Mouse (Mus musculus): Measurements from ENCODE around the gene Kat8. TPM values are rescaled to one million over a fixed set of nuclear protein-coding genes. Genes with fewer than 3 reads are reported as not detected.
A peak's percentile ranks its signal among the peaks of the same experiment; 100 is the strongest.

The Kat8 gene
- polyA plus RNA-seq, 2 experiments, result 39.1 to 43.4 TPM

- H3K9me3 ChIP-seq (ENCODE audit: control insufficient read depth, low read length), result no peaks in the 10 kb centered on the region
- H3K9ac ChIP-seq (ENCODE audit: low read depth, low read length, severe bottlenecking), result no peak overlapping the region
- H3K4me1 ChIP-seq (ENCODE audit: control insufficient read depth, insufficient read depth, low read length), result no peaks in the 10 kb centered on the region
- no peaks in the 10 kb centered on the region for H3K27me3 ChIP-seq (ENCODE audit: control insufficient read depth, insufficient read depth, low read length)
- DNase-seq (ENCODE audit: low spot score) (no peak), ATAC-seq (ENCODE audit: low FRiP score, low read depth) (no peak)
- no peak overlapping the region for H3K27ac ChIP-seq (replicated peaks; ENCODE audit: low read depth, low read length)
- no peak overlapping the region for H3K4me3 ChIP-seq (replicated peaks; ENCODE audit: low read length)
- H3K36me3 ChIP-seq (ENCODE audit: control insufficient read depth, insufficient read depth, low read length), result peaks cover 51% of the 10 kb centered on the region
- WGBS, result 64% methylated on average over 7 of the region's 8 CpGs
- no peak overlapping the region for H3K4me2 ChIP-seq (replicated peaks; ENCODE audit: low read depth, low read length, severe bottlenecking)
- no peak for TF ChIP-seq POLR2A (IDR thresholded peaks at IDR 0.05; ENCODE audit: borderline replicate concordance, extremely low read depth, insufficient read depth, insufficient read length)
These were observed 9.2 kb downstream of the Kat8 start for GRCm38 (mm10) chr7:127921516-127921915.

- H3K4me2 ChIP-seq (replicated peaks; ENCODE audit: low read depth, low read length, severe bottlenecking), result no peak overlapping the region
- H3K9ac ChIP-seq (ENCODE audit: low read depth, low read length, severe bottlenecking), result no peak overlapping the region
- ATAC-seq (ENCODE audit: low FRiP score, low read depth) (no peak), DNase-seq (ENCODE audit: low spot score) (no peak)
- H3K4me3 ChIP-seq (replicated peaks; ENCODE audit: low read length), result no peak overlapping the region
- no peaks in the 10 kb centered on the region for H3K9me3 ChIP-seq (ENCODE audit: control insufficient read depth, low read length)
- H3K36me3 ChIP-seq (ENCODE audit: control insufficient read depth, insufficient read depth, low read length), result peaks cover 45% of the 10 kb centered on the region
- no peaks in the 10 kb centered on the region for H3K4me1 ChIP-seq (ENCODE audit: control insufficient read depth, insufficient read depth, low read length)
- H3K27me3 ChIP-seq (ENCODE audit: control insufficient read depth, insufficient read depth, low read length), result no peaks in the 10 kb centered on the region
- no peak for TF ChIP-seq POLR2A (IDR thresholded peaks at IDR 0.05; ENCODE audit: borderline replicate concordance, extremely low read depth, insufficient read depth, insufficient read length)
- no peak overlapping the region for H3K27ac ChIP-seq (replicated peaks; ENCODE audit: low read depth, low read length)
- 76% methylated on average over 6 of the region's 6 CpGs for WGBS
These were observed 10.3 kb downstream of the Kat8 start for GRCm38 (mm10) chr7:127922451-127923275.

GRCm38 (mm10) chr7:127923714-127924113 is 11.4 kb downstream of the Kat8 start:
- Histone ChIP-seq H3K9me3 (ENCODE audit: control insufficient read depth, low read length) (no peaks in the 10 kb centered on the region), H3K36me3 (ENCODE audit: control insufficient read depth, insufficient read depth, low read length) (peaks cover 38% of the 10 kb centered on the region)
- WGBS, result 92% methylated on average over 5 of the region's 5 CpGs

GRCm38 (mm10) chr7:127925252-127925651 is 12.9 kb downstream of the Kat8 start:
- H3K9ac ChIP-seq (ENCODE audit: low read depth, low read length, severe bottlenecking), result no peak overlapping the region
- peaks cover 38% of the 10 kb centered on the region for H3K36me3 ChIP-seq (ENCODE audit: control insufficient read depth, insufficient read depth, low read length)
- no peak for TF ChIP-seq POLR2A (IDR thresholded peaks at IDR 0.05; ENCODE audit: borderline replicate concordance, extremely low read depth, insufficient read depth, insufficient read length)
- H3K4me1 ChIP-seq (ENCODE audit: control insufficient read depth, insufficient read depth, low read length), result peaks cover 11% of the 10 kb centered on the region
- 69% methylated on average over 5 of the region's 5 CpGs for WGBS
- no peak for ATAC-seq (ENCODE audit: low FRiP score, low read depth)
- peak; percentile 30 for DNase-seq (ENCODE audit: low spot score)
- H3K4me3 ChIP-seq (replicated peaks; ENCODE audit: low read length), result no peak overlapping the region
- H3K9me3 ChIP-seq (ENCODE audit: control insufficient read depth, low read length), result no peaks in the 10 kb centered on the region
- H3K27me3 ChIP-seq (ENCODE audit: control insufficient read depth, insufficient read depth, low read length), result peaks cover 10% of the 10 kb centered on the region
- no peak overlapping the region for H3K27ac ChIP-seq (replicated peaks; ENCODE audit: low read depth, low read length)
- H3K4me2 ChIP-seq (replicated peaks; ENCODE audit: low read depth, low read length, severe bottlenecking), result no peak overlapping the region

More at GRCm38 (mm10) chr7:127923714-127924113, 11.4 kb downstream of the Kat8 start:
- H3K9ac ChIP-seq (ENCODE audit: low read depth, low read length, severe bottlenecking), result no peak overlapping the region
- H3K4me3 ChIP-seq (replicated peaks; ENCODE audit: low read length), result no peak overlapping the region
- 0 out of 2 replicates have a peak, but pooled peaks cover 2% of the 10 kb centered on the region for H3K4me1 ChIP-seq (ENCODE audit: control insufficient read depth, insufficient read depth, low read length)
- ATAC-seq (ENCODE audit: low FRiP score, low read depth) (no peak), DNase-seq (ENCODE audit: low spot score) (no peak)
- H3K4me2 ChIP-seq (replicated peaks; ENCODE audit: low read depth, low read length, severe bottlenecking), result no peak overlapping the region
- no peak overlapping the region for H3K27ac ChIP-seq (replicated peaks; ENCODE audit: low read depth, low read length)
- no peak for TF ChIP-seq POLR2A (IDR thresholded peaks at IDR 0.05; ENCODE audit: borderline replicate concordance, extremely low read depth, insufficient read depth, insufficient read length)
- H3K27me3 ChIP-seq (ENCODE audit: control insufficient read depth, insufficient read depth, low read length), result peaks cover 2% of the 10 kb centered on the region; the same call in 1 of the 2 replicates

- peaks cover 34% of the 10 kb centered on the region for H3K36me3 ChIP-seq (ENCODE audit: control insufficient read depth, insufficient read depth, low read length)
- no peak overlapping the region for H3K4me2 ChIP-seq (replicated peaks; ENCODE audit: low read depth, low read length, severe bottlenecking)
- 89% methylated on average over 8 of the region's 8 CpGs for WGBS
- peaks cover 11% of the 10 kb centered on the region for H3K4me1 ChIP-seq (ENCODE audit: control insufficient read depth, insufficient read depth, low read length)
- DNase-seq (ENCODE audit: low spot score) (no peak), ATAC-seq (ENCODE audit: low FRiP score, low read depth) (no peak)
- no peaks in the 10 kb centered on the region for H3K9me3 ChIP-seq (ENCODE audit: control insufficient read depth, low read length)
- TF ChIP-seq POLR2A (IDR thresholded peaks at IDR 0.05; ENCODE audit: borderline replicate concordance, extremely low read depth, insufficient read depth, insufficient read length), result no peak
- H3K9ac ChIP-seq (ENCODE audit: low read depth, low read length, severe bottlenecking), result no peak overlapping the region
- H3K27me3 ChIP-seq (ENCODE audit: control insufficient read depth, insufficient read depth, low read length), result peaks cover 12% of the 10 kb centered on the region
- no peak overlapping the region for H3K27ac ChIP-seq (replicated peaks; ENCODE audit: low read depth, low read length)
- H3K4me3 ChIP-seq (replicated peaks; ENCODE audit: low read length), result no peak overlapping the region
These were observed 13.8 kb downstream of the Kat8 start for GRCm38 (mm10) chr7:127926066-127926465.
